In the genomic region with DNA sequence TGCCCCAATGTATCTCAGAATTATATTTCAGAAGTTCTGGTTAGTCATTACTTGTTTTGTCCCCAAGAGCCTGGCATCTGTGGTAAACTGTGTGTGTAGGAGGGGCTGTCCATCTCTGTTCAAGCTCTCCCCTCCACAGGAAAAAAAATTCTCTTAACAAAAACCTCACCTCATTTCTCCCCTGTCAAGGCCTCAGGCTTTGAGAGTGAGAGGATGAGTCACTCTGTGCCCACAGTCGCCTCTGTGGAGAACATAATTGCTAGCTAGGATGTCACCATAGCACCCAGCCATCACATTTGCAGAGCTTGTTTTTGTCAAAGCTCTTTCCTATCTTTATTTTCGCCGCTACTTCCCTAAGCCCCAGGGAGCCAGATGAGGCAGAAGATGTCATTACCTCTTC, we compare ENCODE assay signal across 23 mouse cellular contexts.
DNase-seq lines count a peak whose midpoint lies in the region; ATAC-seq and TF ChIP-seq lines count a peak whose summit lies in the region.
"Had no signal": no experiment of that assay in that cellular context is flagged by ENCODE, and none has a peak within 500 bp of the region (broad histone marks: within the 10 kb centered on the region; RNA-seq: fewer than 3 reads in every experiment).

No protein-coding gene starts in this region.

- peak; percentile 49 for ATAC-seq in activated CD4-positive, CD25-positive, alpha-beta regulatory T cell, adult 4 months
- ATAC-seq: forebrain, embryonic 15.5 days; intestine, embryonic 16.5 days had no signal

- no peaks in the 10 kb centered on the region for H3K27me3 ChIP-seq in cerebellum, adult 2 months (ENCODE audit: control insufficient read depth, insufficient read depth, low read length)
- H3K27me3 ChIP-seq: embryonic facial prominence, embryonic 12.5 days; forebrain, embryonic 15.5 days; liver, embryonic 13.5 days; lung, embryonic 15.5 days; neural tube, embryonic 13.5 days had no signal

- no peaks in the 10 kb centered on the region for H3K4me1 ChIP-seq in cerebellum, adult 2 months (ENCODE audit: control insufficient read depth, insufficient read depth, low read length)
- H3K4me1 ChIP-seq: embryonic facial prominence, embryonic 12.5 days; forebrain, embryonic 15.5 days; kidney, embryonic 15.5 days; limb, embryonic 12.5 days; liver, embryonic 13.5 days; lung, embryonic 15.5 days; neural tube, embryonic 13.5 days had no signal

- H3K4me3 ChIP-seq in cerebellum, adult 2 months (replicated peaks; ENCODE audit: insufficient read depth, low read depth, low read length) = no peak overlapping the region
- H3K4me3 ChIP-seq: embryonic facial prominence, embryonic 12.5 days; forebrain, embryonic 15.5 days; kidney, embryonic 15.5 days; limb, embryonic 12.5 days; liver, embryonic 13.5 days; lung, embryonic 15.5 days; neural tube, embryonic 13.5 days had no signal

- TF ChIP-seq CTCF in cerebellum, adult 2 months (IDR thresholded peaks at IDR 0.05; ENCODE audit: borderline replicate concordance, insufficient read depth, low read depth, low read length) = no peak

- no peak overlapping the region for H3K27ac ChIP-seq in cerebellum, adult 2 months (ENCODE audit: insufficient read depth, low read length)
- H3K27ac ChIP-seq: embryonic facial prominence, embryonic 12.5 days; forebrain, embryonic 15.5 days; hindbrain, embryonic 14.5 days; kidney, embryonic 15.5 days; limb, embryonic 12.5 days; liver, embryonic 13.5 days; lung, embryonic 15.5 days; macrophage; neural tube, embryonic 13.5 days had no signal

- DNase-seq in adrenal gland, adult (ENCODE audit: inconsistent age in 2 of 2, low spot score in 1 of 2) = peak; percentile 9 to 27
- DNase-seq in adrenal gland, adult 2 months = no peak
- DNase-seq in CD4-positive, CD25-positive, alpha-beta regulatory T cell, adult 2 months (ENCODE audit: low read depth, low spot score) = peak; percentile 27
- DNase-seq in natural killer cell, adult 2 months (ENCODE audit: low spot score in 2 of 2) = peak; percentile 1 to 16
- no peak for DNase-seq in thymus, postnatal 36 days
- no peak for DNase-seq in cerebellum, adult 2 months
- no peak for DNase-seq in spleen, postnatal 10 days (ENCODE audit: low spot score in 2 of 2)
- DNase-seq: cerebellum, adult 9-10 months; heart, postnatal 14 days; kidney, postnatal 4 days; liver, embryonic 13.5 days; right cerebral cortex, postnatal 14 days; thymus, adult 2 months had no signal

- WGBS in cerebellum, adult 2 months = 71% methylated on average over 3 of the region's 3 CpGs

- no peak for TF ChIP-seq POLR2A in cerebellum, adult 2 months (IDR thresholded peaks at IDR 0.05; ENCODE audit: borderline replicate concordance, insufficient read depth, low read length)

Comparison
In these comparisons a context has a peak if more than half of its experiments do, and no peak if none do; other contexts are left out.
1. DNase-seq: peak in adrenal gland, adult (2 of 2), CD4-positive, CD25-positive, alpha-beta regulatory T cell, adult 2 months (single experiment) and natural killer cell, adult 2 months (2 of 2); none in adrenal gland, adult 2 months (single experiment), thymus, postnatal 36 days (0 of 2), cerebellum, adult 2 months (0 of 2) and spleen, postnatal 10 days (0 of 2).